18 mouse cellular contexts compared by ENCODE assay signal in genomic region chr12:116528861-116529260, GRCm38 (mm10). TPM values are rescaled to one million over a fixed set of nuclear protein-coding genes. Genes with fewer than 3 reads are reported as not detected.
DNase-seq lines count a peak whose midpoint lies in the region.
"Had no signal": no experiment of that assay in that cellular context is flagged by ENCODE, and none has a peak within 500 bp of the region (broad histone marks: within the 10 kb centered on the region; RNA-seq: fewer than 3 reads in every experiment).

No protein-coding gene starts in this region.

- peak; percentile 22 to 73 for DNase-seq in adrenal gland, adult (ENCODE audit: inconsistent age in 2 of 2, low spot score in 1 of 2)
- DNase-seq in adrenal gland, adult 18-20 months (ENCODE audit: low spot score in 2 of 2): no peak
- peak; percentile 10 for DNase-seq in cerebellum, adult 11-12 months
- DNase-seq in cerebellum, postnatal 14 days: no peak
- DNase-seq in heart, adult 11 months: peak; percentile 50
- no peak for DNase-seq in heart, postnatal 36 days
- peak; percentile 18 to 37 for DNase-seq in adrenal gland, postnatal 36 days
- no peak for DNase-seq in thymus, postnatal 0 days (ENCODE audit: low spot score)
- DNase-seq: cerebellum, adult 18-20 months; cerebellum, adult 9-11 months; gastrocnemius, postnatal 25 days; heart, adult 2 months; heart, postnatal 4 days; kidney, adult 18-20 months; kidney, adult 9 months had no signal

- intact Hi-C loops in heart, postnatal 36 days (cut with DNase I): no loop called here

RNA-seq across cellular contexts. Expression of gene Ptprn2, which starts 43.3 kb away (rescaled TPM):
- total RNA-seq in adrenal gland, adult 18-20 months (2021): 10 to 100 TPM; 19.0 to 21.7 TPM
- total RNA-seq in heart, postnatal 36 days (2021): under 1 TPM in 1 of 2 experiments, not detected in 1; 0.25 TPM
- total RNA-seq in adrenal gland, postnatal 36 days (2021): 10 to 100 TPM; 14.8 to 17.6 TPM
- 0.14 and 0.17 TPM in 2 replicates for polyA plus RNA-seq in thymus, postnatal 0 days (2015; fragmentation: Nextera tagmentation; extraction: Ambion mirVana)
- total RNA-seq: gastrocnemius, postnatal 25 days had no signal
- polyA plus RNA-seq: activated CD4-positive, CD25-positive, alpha-beta regulatory T cell, adult 4 months; heart, embryonic 11.5 days; heart, postnatal 0 days had no signal

Comparison
In these comparisons a context has a peak if more than half of its experiments do, and no peak if none do; other contexts are left out.
1. DNase-seq: peak in adrenal gland, adult (2 of 2), cerebellum, adult 11-12 months (single experiment), heart, adult 11 months (single experiment) and adrenal gland, postnatal 36 days (2 of 2); none in adrenal gland, adult 18-20 months (0 of 2), cerebellum, postnatal 14 days (0 of 2), heart, postnatal 36 days (0 of 2) and thymus, postnatal 0 days (single experiment).
2. RNA of gene Ptprn2, which starts 43.3 kb away (total RNA-seq): 19.0 to 21.7 TPM in adrenal gland, adult 18-20 months and 14.8 to 17.6 TPM in adrenal gland, postnatal 36 days; 0.25 TPM in heart, postnatal 36 days; every median in the first group is over 10 times any median in the second.